Mouse (Mus musculus) heart, embryonic 11.5 days (tissue): Measurements from ENCODE around the gene Gcnt2. TPM values are rescaled to one million over a fixed set of nuclear protein-coding genes. Genes with fewer than 3 reads are reported as not detected.
A peak's percentile ranks its signal among the peaks of the same experiment; 100 is the strongest.
"Not testable (repeated sequence)": the region's sequence is repeated elsewhere in the genome, so short reads cannot be mapped to it uniquely, and the experiment has no call there.

ENCODE experiments used
- ATAC-seq: fragments of 200-750 bp; cut with Nextera tagmentation; replicated peaks from 2 replicates; pipeline ENCODE4 v1.8.0; 2017; ENCODE audit warnings: moderate library complexity; ENCODE audit not compliant: insufficient number of reproducible peaks, low FRiP score, low TSS enrichment
- H3K27ac ChIP-seq: fragments of 300-500 bp; sonication (generic); 2 replicates; pipeline ENCODE4 v1.5.1; 2014; ENCODE audit warnings: mild to moderate bottlenecking, low read depth, low read length
- H3K27me3 ChIP-seq: fragments of 300-500 bp; sonication (generic); 2 replicates; pipeline ENCODE4 v1.6.1; 2014; ENCODE audit warnings: mild to moderate bottlenecking, low read length, mixed read lengths; ENCODE audit not compliant: control insufficient read depth, insufficient read depth
- H3K36me3 ChIP-seq: fragments of 300-500 bp; sonication (generic); 2 replicates; pipeline ENCODE4 v1.6.1; 2014; ENCODE audit warnings: mild to moderate bottlenecking, low read length, moderate library complexity, mixed read lengths; ENCODE audit not compliant: control insufficient read depth, insufficient read depth
- H3K4me1 ChIP-seq: fragments of 300-500 bp; sonication (generic); 2 replicates; pipeline ENCODE4 v1.6.1; 2014; ENCODE audit warnings: low read length; ENCODE audit not compliant: control insufficient read depth, insufficient read depth
- H3K4me2 ChIP-seq: fragments of 300-500 bp; sonication (generic); 2 replicates; pipeline ENCODE4 v1.6.1; 2014; ENCODE audit warnings: mild to moderate bottlenecking, moderate library complexity
- H3K4me3 ChIP-seq: fragments of 300-500 bp; sonication (generic); 2 replicates; pipeline ENCODE4 v1.5.1; 2014; ENCODE audit warnings: low read depth, low read length
- H3K9ac ChIP-seq: fragments of 300-500 bp; sonication (generic); 2 replicates; pipeline ENCODE4 v1.6.1; 2014; ENCODE audit warnings: mild to moderate bottlenecking, low read depth, low read length, moderate library complexity
- H3K9me3 ChIP-seq: fragments of 300-500 bp; sonication (generic); replicated peaks from 2 replicates; pipeline ENCODE4 v1.6.1; 2016; ENCODE audit warnings: low read length; ENCODE audit not compliant: control insufficient read depth
- WGBS: fragments of 180-500 bp; shearing (Covaris S2); extraction: QIAGEN DNeasy Blood & Tissue Kit; methylation state at CpG from one replicate; pipeline ENCODE4 v1.1.7; 2014; ENCODE audit not compliant: insufficient replicate concordance; 5-methylcytosine and 5-hydroxymethylcytosine counted together
- polyA plus RNA-seq: library from polyadenylated mRNA; unstranded; fragments of >200 nt; fragmentation: Nextera tagmentation; extraction: Ambion mirVana; gene quantifications from 2 replicates; pipeline ENCODE4 v1.2.1, GENCODE M21; 2014

The Gcnt2 gene
- polyA plus RNA-seq, 1 experiment from 2014 or later, result 4.1 TPM

DNA sequence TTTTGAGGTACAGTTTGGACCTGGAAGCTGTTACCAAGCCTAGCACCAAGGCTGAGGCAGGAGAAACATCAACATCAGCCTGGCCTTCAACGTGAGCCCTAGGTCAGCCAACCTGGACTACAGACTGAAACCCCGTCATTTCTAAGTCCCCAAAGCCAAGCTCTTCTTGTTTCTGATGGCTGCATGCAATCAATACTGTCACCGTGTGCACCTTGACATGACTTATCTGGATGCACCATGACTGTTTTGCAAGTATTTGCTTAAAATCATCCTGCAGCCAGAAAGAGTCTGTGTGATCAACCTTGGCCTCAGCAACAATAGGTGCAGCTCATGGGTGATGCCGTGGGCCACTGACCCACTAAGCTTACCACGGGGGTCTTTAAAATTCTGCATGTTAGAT is 23.1 kb downstream of the Gcnt2 start:
- Histone ChIP-seq H3K4me1 (peaks cover under 1% of the 10 kb centered on the region; the same call in 1 of the 2 replicates), H3K36me3 (no peaks in the 10 kb centered on the region), H3K4me3 (no peak overlapping the region), H3K27me3 (no peaks in the 10 kb centered on the region), H3K4me2 (no peak overlapping the region), H3K9ac (no peak overlapping the region), H3K27ac (no peak overlapping the region), H3K9me3 (no peaks in the 10 kb centered on the region)
- WGBS, result 80% methylated on average over 5 of the region's 5 CpGs
- ATAC-seq, result no peak

- H3K9ac ChIP-seq, result no peak overlapping the region
- 76% methylated on average over 9 of the region's 9 CpGs for WGBS
- no peak for ATAC-seq
- H3K4me1 ChIP-seq, result peaks cover 3% of the 10 kb centered on the region; the same call in 1 of the 2 replicates
- no peak overlapping the region for H3K4me2 ChIP-seq
- H3K27ac ChIP-seq, result no peak overlapping the region
- H3K9me3 ChIP-seq, result no peaks in the 10 kb centered on the region
- H3K4me3 ChIP-seq, result no peak overlapping the region
- no peaks in the 10 kb centered on the region for H3K36me3 ChIP-seq
- H3K27me3 ChIP-seq, result peaks cover 3% of the 10 kb centered on the region; the same call in 1 of the 2 replicates
These were observed 24.3 kb downstream of the Gcnt2 start for GRCm38 (mm10) chr13:40883903-40884302.

DNA sequence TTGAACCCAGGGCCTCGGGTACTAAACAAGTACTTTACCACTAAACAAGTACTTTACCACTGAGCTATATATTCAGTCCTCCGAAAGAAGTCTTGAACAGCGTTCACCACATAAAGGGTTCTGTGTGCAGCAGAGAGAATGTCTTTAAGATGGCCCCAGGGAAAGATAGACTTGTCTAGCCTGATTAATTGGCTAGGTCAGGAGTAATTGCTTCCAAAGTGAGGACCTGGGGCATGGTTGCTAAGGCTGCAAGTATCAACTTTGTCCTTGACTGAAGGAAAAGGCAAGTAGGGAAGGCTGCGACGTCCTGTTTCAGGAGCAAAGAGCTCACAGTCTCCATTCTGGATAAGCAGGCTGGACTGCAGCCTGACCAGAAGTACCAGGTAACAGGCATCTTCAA is 25.3 kb downstream of the Gcnt2 start:
- peaks cover 3% of the 10 kb centered on the region; the same call in 1 of the 2 replicates for H3K27me3 ChIP-seq
- WGBS, result 71% methylated on average over 5 of the region's 5 CpGs
- ATAC-seq, result no peak
- H3K4me3 ChIP-seq, result no peak overlapping the region
- no peaks in the 10 kb centered on the region for H3K9me3 ChIP-seq
- H3K36me3 ChIP-seq, result no peaks in the 10 kb centered on the region
- H3K9ac ChIP-seq, result no peak overlapping the region
- H3K4me1 ChIP-seq, result peaks cover 3% of the 10 kb centered on the region; the same call in 1 of the 2 replicates
- H3K4me2 ChIP-seq, result no peak overlapping the region
- no peak overlapping the region for H3K27ac ChIP-seq

DNA sequence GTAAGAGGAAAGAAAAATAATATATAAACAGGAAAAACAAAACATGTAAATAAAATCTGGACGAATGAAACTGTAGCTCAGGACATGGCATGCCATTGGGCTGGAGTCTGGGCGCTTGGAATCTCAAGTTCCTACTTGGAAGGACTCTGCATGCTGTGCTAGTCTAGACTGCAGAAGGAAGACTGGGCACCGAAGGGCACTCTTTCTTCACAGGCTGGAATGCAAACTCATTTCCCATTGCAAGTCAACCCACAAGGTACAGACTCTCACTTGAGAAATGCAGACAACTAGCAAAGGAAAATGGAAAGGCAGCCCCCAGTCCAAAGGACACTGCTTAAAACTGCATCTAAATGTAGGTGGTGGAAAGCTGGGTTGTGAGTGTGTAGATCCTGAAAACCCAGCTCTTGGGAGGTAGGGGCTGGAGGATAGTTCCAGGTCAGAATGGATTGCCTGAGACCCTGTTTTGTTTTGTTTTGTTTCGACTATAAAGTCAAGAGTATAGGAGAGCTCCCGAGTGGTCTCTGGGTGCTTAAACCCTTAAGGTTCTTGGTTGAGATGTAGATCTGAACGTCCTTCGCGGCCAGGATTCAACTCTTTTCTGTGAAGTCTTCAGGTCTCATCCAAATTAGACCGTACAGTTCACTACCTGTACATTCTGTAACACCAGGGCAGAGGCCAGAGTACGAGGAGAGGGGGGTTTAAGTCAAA is 26.5 kb downstream of the Gcnt2 start:
- Histone ChIP-seq H3K27me3 (peaks cover 3% of the 10 kb centered on the region; the same call in 1 of the 2 replicates), H3K36me3 (no peaks in the 10 kb centered on the region), H3K9me3 (no peaks in the 10 kb centered on the region), H3K27ac (no peak overlapping the region), H3K4me1 (peaks cover 3% of the 10 kb centered on the region; the same call in 1 of the 2 replicates), H3K9ac (no peak overlapping the region; the same call in 1 of the 2 replicates), H3K4me3 (peak overlapping the region; percentile 33), H3K4me2 (peak overlapping the region; percentile 68)
- no peak for ATAC-seq
- WGBS, result 37% methylated on average over 10 of the region's 10 CpGs

- peak overlapping the region; percentile 33 for H3K4me3 ChIP-seq
- peaks cover 3% of the 10 kb centered on the region; the same call in 1 of the 2 replicates for H3K4me1 ChIP-seq
- peak overlapping the region; percentile 73 for H3K9ac ChIP-seq
- under 1% methylated on average over 22 of the region's 22 CpGs for WGBS
- peak overlapping the region; percentile 68 for H3K4me2 ChIP-seq
- H3K27ac ChIP-seq, result no peak overlapping the region
- no peaks in the 10 kb centered on the region for H3K9me3 ChIP-seq
- no peak for ATAC-seq
- peaks cover 3% of the 10 kb centered on the region; the same call in 1 of the 2 replicates for H3K27me3 ChIP-seq
- no peaks in the 10 kb centered on the region for H3K36me3 ChIP-seq
These were observed 27.3 kb downstream of the Gcnt2 start for GRCm38 (mm10) chr13:40886643-40887381.

GRCm38 (mm10) chr13:40890595-40890994 is 31.0 kb downstream of the Gcnt2 start:
- H3K9ac ChIP-seq, result no peak overlapping the region
- H3K4me2 ChIP-seq, result no peak overlapping the region
- no peak overlapping the region for H3K27ac ChIP-seq
- peaks cover 3% of the 10 kb centered on the region; the same call in 1 of the 2 replicates for H3K27me3 ChIP-seq
- ATAC-seq, result no peak
- H3K4me1 ChIP-seq, result peaks cover 9% of the 10 kb centered on the region
- 79% methylated on average over 5 of the region's 5 CpGs for WGBS
- no peaks in the 10 kb centered on the region for H3K9me3 ChIP-seq
- H3K36me3 ChIP-seq, result no peaks in the 10 kb centered on the region
- no peak overlapping the region for H3K4me3 ChIP-seq

DNA sequence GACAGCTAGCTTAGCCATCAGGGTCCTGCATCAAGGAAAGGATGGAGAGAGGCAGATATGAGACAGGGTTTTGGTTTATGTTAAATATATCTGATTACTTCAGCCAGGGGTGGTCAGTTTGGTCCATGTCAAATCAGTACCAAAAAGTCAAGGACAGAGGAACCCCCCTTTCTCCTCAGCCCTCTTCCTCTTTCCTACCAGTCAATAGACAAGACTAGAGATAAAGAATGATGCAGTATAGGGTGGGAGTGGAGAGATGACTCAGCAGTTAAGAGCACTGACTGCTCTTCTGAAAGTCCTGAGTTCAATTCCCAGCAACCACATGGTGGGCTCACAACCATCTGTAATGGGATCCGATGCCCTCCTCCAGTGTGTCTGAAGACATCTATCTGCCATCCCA is 31.8 kb downstream of the Gcnt2 start:
- not testable (repeated sequence) for H3K9ac ChIP-seq, H3K9me3 ChIP-seq, H3K27ac ChIP-seq, H3K4me2 ChIP-seq, H3K36me3 ChIP-seq, H3K27me3 ChIP-seq, H3K4me1 ChIP-seq, H3K4me3 ChIP-seq, ATAC-seq
- WGBS, result 91% methylated on average over 1 of the region's 1 CpGs

- Histone ChIP-seq H3K27ac (no peak overlapping the region), H3K9me3 (no peaks in the 10 kb centered on the region), H3K36me3 (no peaks in the 10 kb centered on the region), H3K27me3 (peaks cover 3% of the 10 kb centered on the region; the same call in 1 of the 2 replicates), H3K4me3 (no peak overlapping the region), H3K4me1 (peaks cover 9% of the 10 kb centered on the region), H3K4me2 (no peak overlapping the region), H3K9ac (no peak overlapping the region)
- no peak for ATAC-seq
- WGBS, result 73% methylated on average over 7 of the region's 7 CpGs
These were observed 32.5 kb downstream of the Gcnt2 start for GRCm38 (mm10) chr13:40892043-40892442.
